Mouse (Mus musculus) intestine, postnatal 0 days (tissue): ENCODE results near the gene 4930562C15Rik. TPM values are rescaled to one million over a fixed set of nuclear protein-coding genes. Genes with fewer than 3 reads are reported as not detected.

Experiments used
- ATAC-seq: fragments of 200-750 bp; cut with Nextera tagmentation; 2 replicates; pipeline ENCODE4 v1.8.0; 2017; ENCODE audit warnings: mild to moderate bottlenecking, moderate TSS enrichment, moderate library complexity
- H3K27ac ChIP-seq: fragments of 300-500 bp; sonication (generic); 2 replicates; pipeline ENCODE4 v1.5.1; 2014; ENCODE audit warnings: mild to moderate bottlenecking, low read depth, low read length, moderate library complexity
- H3K27me3 ChIP-seq: fragments of 300-500 bp; sonication (generic); replicated peaks from 2 replicates; pipeline ENCODE4 v1.6.1; 2014; ENCODE audit warnings: low read length, mixed read lengths; ENCODE audit not compliant: control insufficient read depth, insufficient read depth
- H3K36me3 ChIP-seq: fragments of 300-500 bp; sonication (generic); 2 replicates; pipeline ENCODE4 v1.6.1; 2014; ENCODE audit warnings: mild to moderate bottlenecking, moderate library complexity; ENCODE audit not compliant: control insufficient read depth, insufficient read depth
- H3K4me1 ChIP-seq: fragments of 300-500 bp; sonication (generic); replicated peaks from 2 replicates; pipeline ENCODE4 v1.6.1; 2014; ENCODE audit warnings: antibody characterized with exemption, low read length, mixed read lengths; ENCODE audit not compliant: control insufficient read depth, insufficient read depth
- H3K4me2 ChIP-seq: fragments of 300-500 bp; sonication (generic); replicated peaks from 2 replicates; pipeline ENCODE4 v1.6.1; 2014; ENCODE audit warnings: low read depth, mild to moderate bottlenecking, moderate library complexity
- H3K4me3 ChIP-seq: fragments of 300-500 bp; sonication (generic); 2 replicates; pipeline ENCODE4 v1.5.1; 2014; ENCODE audit warnings: low read depth, low read length
- H3K9ac ChIP-seq: fragments of 300-500 bp; sonication (generic); 2 replicates; pipeline ENCODE4 v1.6.1; 2014; ENCODE audit warnings: mild to moderate bottlenecking, low read depth, low read length
- H3K9me3 ChIP-seq: fragments of 300-500 bp; sonication (generic); 2 replicates; pipeline ENCODE4 v1.6.1; 2016; ENCODE audit warnings: mixed run types; ENCODE audit not compliant: control insufficient read depth
- CTCF ChIP-seq: sonication (generic); IDR thresholded peaks from 2 replicates; pipeline ENCODE4 v1.5.1; 2016; ENCODE audit warnings: low read depth, mild to moderate bottlenecking, control low read depth, antibody characterized with exemption, moderate library complexity
- WGBS: fragments of 180-500 bp; shearing (Covaris S2); extraction: QIAGEN DNeasy Blood & Tissue Kit; methylation state at CpG from one replicate; pipeline ENCODE4 v1.1.7; 2014; 5-methylcytosine and 5-hydroxymethylcytosine counted together
- polyA plus RNA-seq: library from polyadenylated mRNA; unstranded; fragments of >200 nt; fragmentation: Nextera tagmentation; extraction: Ambion mirVana; gene quantifications from 2 replicates; pipeline ENCODE4 v1.2.1, GENCODE M21; 2015

The 4930562C15Rik gene
- polyA plus RNA-seq, 1 experiment from 2014 or later: not detected

GRCm38 (mm10) chr16:4870490-4870889 lies 35.3 kb downstream of the 4930562C15Rik start:
- 87% methylated on average over 5 of the region's 5 CpGs for WGBS
- ATAC-seq: no peak

GRCm38 (mm10) chr16:4871926-4872325 lies 36.7 kb downstream of the 4930562C15Rik start:
- no peak for ATAC-seq
- H3K4me3 ChIP-seq: no peak overlapping the region
- no peak overlapping the region for H3K27ac ChIP-seq
- H3K27me3 ChIP-seq: no peaks in the 10 kb centered on the region
- no peaks in the 10 kb centered on the region for H3K4me1 ChIP-seq
- 71% methylated on average over 2 of the region's 2 CpGs for WGBS
- TF ChIP-seq CTCF: no peak
- no peak overlapping the region for H3K4me2 ChIP-seq
- H3K9me3 ChIP-seq: no peaks in the 10 kb centered on the region
- H3K9ac ChIP-seq: no peak overlapping the region
- peaks cover 47% of the 10 kb centered on the region; the same call in 1 of the 2 replicates for H3K36me3 ChIP-seq

More at GRCm38 (mm10) chr16:4870490-4870889, 35.3 kb downstream of the 4930562C15Rik start:
- no peaks in the 10 kb centered on the region for H3K4me1 ChIP-seq
- no peak overlapping the region for H3K4me2 ChIP-seq
- H3K9ac ChIP-seq: no peak overlapping the region
- H3K27ac ChIP-seq: no peak overlapping the region
- no peaks in the 10 kb centered on the region for H3K9me3 ChIP-seq
- no peak for TF ChIP-seq CTCF
- H3K27me3 ChIP-seq: no peaks in the 10 kb centered on the region
- H3K36me3 ChIP-seq: peaks cover 37% of the 10 kb centered on the region; the same call in 1 of the 2 replicates
- H3K4me3 ChIP-seq: no peak overlapping the region

- peaks cover 8% of the 10 kb centered on the region for H3K4me1 ChIP-seq
- no peak overlapping the region for H3K9ac ChIP-seq
- H3K36me3 ChIP-seq: peaks cover 37% of the 10 kb centered on the region; the same call in 1 of the 2 replicates
- no peak overlapping the region for H3K27ac ChIP-seq
- H3K4me2 ChIP-seq: no peak overlapping the region
- TF ChIP-seq CTCF: no peak
- H3K9me3 ChIP-seq: no peaks in the 10 kb centered on the region
- no peak for ATAC-seq
- H3K27me3 ChIP-seq: no peaks in the 10 kb centered on the region
- 73% methylated on average over 23 of the region's 23 CpGs for WGBS
- no peak overlapping the region for H3K4me3 ChIP-seq
Observed at GRCm38 (mm10) chr16:4875198-4876032, 40.2 kb downstream of the 4930562C15Rik start.

- Histone ChIP-seq H3K9ac (no peak overlapping the region), H3K4me2 (no peak overlapping the region), H3K4me1 (peaks cover 8% of the 10 kb centered on the region), H3K9me3 (no peaks in the 10 kb centered on the region), H3K27ac (no peak overlapping the region), H3K36me3 (peaks cover 30% of the 10 kb centered on the region; the same call in 1 of the 2 replicates), H3K27me3 (no peaks in the 10 kb centered on the region), H3K4me3 (no peak overlapping the region)
- no peak for TF ChIP-seq CTCF
- ATAC-seq: no peak
- 73% methylated on average over 8 of the region's 8 CpGs for WGBS
Observed at GRCm38 (mm10) chr16:4876033-4876680, 40.9 kb downstream of the 4930562C15Rik start.

- Histone ChIP-seq H3K27me3 (no peaks in the 10 kb centered on the region), H3K27ac (no peak overlapping the region), H3K4me3 (no peak overlapping the region; the same call in 1 of the 2 replicates), H3K4me1 (peaks cover 8% of the 10 kb centered on the region), H3K4me2 (peak overlapping the region; percentile 74), H3K36me3 (peaks cover 30% of the 10 kb centered on the region; the same call in 1 of the 2 replicates), H3K9ac (peak overlapping the region; percentile 34; the same call in 1 of the 2 replicates), H3K9me3 (no peaks in the 10 kb centered on the region)
- no peak for ATAC-seq
- WGBS: 68% methylated on average over 4 of the region's 4 CpGs
- no peak for TF ChIP-seq CTCF
Observed at GRCm38 (mm10) chr16:4877195-4877594, 42.0 kb downstream of the 4930562C15Rik start.

- no peaks in the 10 kb centered on the region for H3K27me3 ChIP-seq
- H3K4me2 ChIP-seq: peak overlapping the region; percentile 74
- H3K9ac ChIP-seq: peak overlapping the region; percentile 87; the same call in 1 of the 2 replicates
- H3K4me1 ChIP-seq: peaks cover 8% of the 10 kb centered on the region
- peak overlapping the region; percentile 97; the same call in 1 of the 2 replicates for H3K27ac ChIP-seq
- peak overlapping the region; percentile 87 for H3K4me3 ChIP-seq
- 54% methylated on average over 3 of the region's 3 CpGs for WGBS
- peaks cover 30% of the 10 kb centered on the region; the same call in 1 of the 2 replicates for H3K36me3 ChIP-seq
- no peak for ATAC-seq
- H3K9me3 ChIP-seq: no peaks in the 10 kb centered on the region
- no peak for TF ChIP-seq CTCF
Observed at GRCm38 (mm10) chr16:4877701-4878100, 42.5 kb downstream of the 4930562C15Rik start.
